Mouse (Mus musculus) left cerebral cortex, adult 2 months (tissue): ENCODE results near the gene Calhm2. TPM values are rescaled to one million over a fixed set of nuclear protein-coding genes. Genes with fewer than 3 reads are reported as not detected.
A peak's percentile ranks its signal among the peaks of the same experiment; 100 is the strongest.

Experiments used
- DNase-seq, 2 experiments: peaks; one replicate each; pipeline ENCODE4 v3.0.0; 2021 to 2022; ENCODE audit warnings: low spot score in 2 of 2, mixed read lengths in 1 of 2; ENCODE audit errors: extremely low spot score in 1 of 2
- H3K27ac ChIP-seq: fragments of 200-600 bp; 2 replicates; pipeline ENCODE4 v1.8.1; 2022
- H3K4me3 ChIP-seq: fragments of 200-600 bp; 2 replicates; pipeline ENCODE4 v1.8.1; 2022
- CTCF ChIP-seq: fragments of 200-600 bp; IDR thresholded peaks from 2 replicates; pipeline ENCODE4 v1.8.1; 2022; ENCODE audit warnings: antibody characterized with exemption, mild to moderate bottlenecking, moderate library complexity
- intact Hi-C: fragments of 180-260 bp; cut with DNase I; formaldehyde crosslinking; loops from one replicate; pipeline ENCODE4 v1.15.1; 2025
- long read RNA-seq, 2 experiments: library from polyadenylated mRNA; stranded (forward); transcript quantifications; one replicate each; pipeline ENCODE4 v2.0.0; 2021; ENCODE audit warnings: borderline mapping rate in 2 of 2
- total RNA-seq, 2 experiments: library from RNA; stranded (reverse); gene quantifications; 2 replicates each; pipeline ENCODE4 v1.2.3; 2021

Gene Calhm2
- 1 to 10 TPM; 8.1 to 8.2 TPM for total RNA-seq
- long read RNA-seq, experiment 1, partial matches to known transcripts = 0 of 2 reads
- long read RNA-seq, experiment 1, other reads (novel, unspliced or antisense) = 2 of 2 reads
- long read RNA-seq, experiment 2, partial matches to known transcripts = 0 of 2 reads
- long read RNA-seq, experiment 2, other reads (novel, unspliced or antisense) = 0 of 2 reads

DNA sequence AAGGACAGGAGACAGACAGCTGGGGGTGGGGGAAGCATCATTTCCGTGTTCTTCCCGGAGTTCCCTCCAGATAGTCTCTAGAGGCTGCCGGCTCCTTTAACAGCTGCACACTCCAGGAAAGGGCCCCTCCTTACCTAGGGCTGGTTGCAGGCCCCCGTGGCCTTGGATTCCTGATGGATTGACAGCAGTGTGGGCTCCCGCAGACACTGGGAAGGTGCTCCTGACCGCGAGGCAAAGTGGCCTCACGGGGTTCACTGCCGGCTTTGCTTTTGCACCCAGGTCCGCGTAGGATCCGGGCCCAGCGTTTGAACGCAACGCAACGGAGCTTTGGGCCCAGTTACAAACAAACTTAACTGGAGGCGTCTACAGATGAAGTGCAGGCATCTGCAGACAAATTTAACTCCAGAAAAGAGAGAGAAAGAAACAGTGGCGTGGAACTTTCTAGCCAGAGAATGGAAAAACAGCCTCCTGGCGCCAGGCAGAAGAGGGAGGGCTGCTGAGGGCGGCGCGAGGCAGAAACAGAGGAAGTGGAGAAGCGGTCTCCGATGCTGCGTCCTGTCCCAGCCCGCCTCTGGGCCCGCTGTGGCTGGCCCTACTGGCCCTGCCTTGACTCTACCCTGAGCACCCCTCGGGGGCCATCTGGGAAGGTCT lies at the start of gene Calhm2:
Calhm2 (minus strand) TSS at position 524 of the 651 bp plus-strand sequence.
- intact Hi-C loops = loop anchor here (1.0 to 2.0 kb wide), 2 partner anchors 23 to 31 kb away; no protein-coding TSS in a partner anchor
- Histone ChIP-seq H3K27ac (peak within 1 kb of the TSS; percentile 86), H3K4me3 (peak within 1 kb of the TSS; percentile 64)
- peak; percentile 39 to 69 for DNase-seq
- TF ChIP-seq CTCF = no peak

- TF ChIP-seq CTCF = no peak
- Histone ChIP-seq H3K27ac (0 out of 2 replicates have a peak overlapping the region, but pooled peaks have one; percentile 28), H3K4me3 (no peak overlapping the region)
- DNase-seq = peak; percentile 32 to 48
- intact Hi-C loops = no loop called here
Observed at GRCm38 (mm10) chr19:47186514-47187275, 48.6 kb upstream of the Calhm2 start.

DNA sequence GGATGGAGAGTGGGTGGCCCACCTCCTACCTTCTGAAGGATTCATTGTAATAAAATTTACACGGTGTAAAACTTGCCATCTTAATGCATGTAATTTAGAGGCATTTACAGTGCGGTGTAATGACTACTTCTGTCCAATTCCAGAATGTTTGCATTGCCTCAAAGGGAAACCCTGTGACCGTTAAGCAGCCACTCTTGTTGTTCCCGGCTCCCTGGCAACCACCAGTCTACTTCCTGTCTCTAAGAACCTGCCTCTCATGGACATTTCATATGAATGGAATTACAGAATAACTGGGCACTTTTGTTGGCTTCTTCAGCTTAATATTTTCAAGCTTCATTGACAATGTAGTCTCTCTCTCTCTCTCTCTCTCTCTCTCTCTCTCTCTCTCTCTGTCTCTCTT lies 46.6 kb upstream of the Calhm2 start:
- no peak for DNase-seq
- no peak overlapping the region for H3K27ac ChIP-seq
- TF ChIP-seq CTCF = no peak
- intact Hi-C loops = no loop called here
- no peak overlapping the region for H3K4me3 ChIP-seq

DNA sequence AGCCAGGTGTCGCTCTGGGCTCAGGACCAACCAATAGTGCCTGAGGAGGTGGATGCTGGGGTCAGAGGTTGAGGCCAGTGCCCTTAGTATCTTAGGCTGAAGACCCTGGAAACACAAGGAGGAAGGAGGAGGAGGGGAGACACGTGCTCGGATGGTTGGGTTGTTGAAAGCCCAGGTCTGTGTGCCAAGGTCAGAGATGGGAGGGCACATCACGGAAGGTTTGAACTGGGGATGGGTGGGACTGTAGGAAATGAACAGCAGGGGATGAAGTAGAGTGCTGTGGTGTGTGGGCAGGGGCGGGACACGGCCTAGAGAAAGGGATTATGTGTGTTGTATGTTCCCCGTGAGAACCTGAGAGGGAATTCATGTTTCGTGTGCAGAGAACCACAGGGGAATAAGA lies 46.1 kb upstream of the Calhm2 start:
- DNase-seq = no peak
- intact Hi-C loops = no loop called here
- no peak overlapping the region for H3K27ac ChIP-seq
- no peak overlapping the region for H3K4me3 ChIP-seq
- no peak for TF ChIP-seq CTCF

GRCm38 (mm10) chr19:47180011-47180410 lies 41.9 kb upstream of the Calhm2 start:
- no peak for TF ChIP-seq CTCF
- peak overlapping the region; percentile 62 for H3K4me3 ChIP-seq
- intact Hi-C loops = no loop called here
- H3K27ac ChIP-seq = peak overlapping the region; percentile 85; the same call in 1 of the 2 replicates
- DNase-seq = no peak

DNA sequence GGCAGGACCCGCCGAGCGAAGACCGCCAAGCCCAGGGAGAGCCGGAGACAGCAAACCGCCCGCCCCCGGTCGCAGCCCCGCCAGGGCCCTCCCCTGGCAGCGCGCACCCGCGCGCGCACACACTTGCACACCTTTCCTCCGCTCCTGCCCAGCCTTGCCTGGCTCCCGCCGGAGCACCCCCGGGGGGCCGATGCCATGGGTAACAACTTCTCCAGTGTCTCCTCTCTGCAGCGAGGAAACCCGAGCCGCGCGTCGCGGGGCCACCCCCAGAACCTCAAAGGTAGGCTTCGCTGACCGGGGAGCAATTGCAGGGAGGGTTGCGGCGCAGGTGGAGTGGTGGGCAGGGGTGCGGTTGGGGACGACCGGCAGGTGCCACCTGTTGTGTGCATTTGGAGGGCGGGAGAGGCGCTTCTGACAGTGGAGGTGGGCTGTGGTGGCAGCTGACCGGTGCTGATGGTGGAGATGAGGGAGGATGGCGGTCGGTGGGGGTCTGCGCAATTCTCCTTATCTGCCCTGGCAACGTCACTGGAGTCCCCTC lies 41.2 kb upstream of the Calhm2 start:
- TF ChIP-seq CTCF = no peak
- intact Hi-C loops = loop anchor here (2.0 to 5.0 kb wide), 2 partner anchors 43 to 81 kb away; no protein-coding TSS in a partner anchor
- Histone ChIP-seq H3K27ac (peak overlapping the region; percentile 85), H3K4me3 (peak overlapping the region; percentile 62)
- DNase-seq = peak; percentile 59 to 66

- peak within 1 kb of the TSS; percentile 62 for H3K4me3 ChIP-seq
- peak; percentile 65 to 67 for DNase-seq
- intact Hi-C loops = loop anchor here (2.0 to 5.0 kb wide), 2 partner anchors 44 to 82 kb away; no protein-coding TSS in a partner anchor
- TF ChIP-seq CTCF = no peak
- peak within 1 kb of the TSS; percentile 86 for H3K27ac ChIP-seq
Observed at GRCm38 (mm10) chr19:47178431-47179271, 40.6 kb upstream of the Calhm2 start, which contains the start of gene Neurl1a. Neurl1a (plus strand) TSS chr19:47178820.

DNA sequence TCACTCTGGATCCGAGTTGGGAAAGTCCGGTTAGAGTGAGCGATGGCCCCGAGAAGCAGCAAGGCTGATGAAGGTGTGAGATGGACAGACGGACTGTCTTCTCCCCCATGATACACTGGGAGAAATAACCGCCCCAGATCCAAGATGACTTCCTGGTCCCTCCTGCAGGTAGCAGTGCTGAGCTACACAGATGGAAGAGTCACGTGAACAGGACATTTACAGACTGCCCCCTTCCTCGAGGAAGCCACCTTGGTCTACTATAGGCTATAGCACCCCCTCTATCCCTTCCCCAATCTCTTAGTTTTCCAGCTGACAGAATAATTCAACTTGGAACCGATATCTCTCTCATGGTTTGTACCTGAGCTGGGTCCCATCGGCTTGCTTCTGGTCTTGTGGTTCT lies 39.9 kb upstream of the Calhm2 start:
- intact Hi-C loops = loop anchor here (2.0 to 5.0 kb wide), 2 partner anchors 44 to 83 kb away; no protein-coding TSS in a partner anchor
- Histone ChIP-seq H3K27ac (peak overlapping the region; percentile 86), H3K4me3 (peak overlapping the region; percentile 62)
- peak; percentile 55 for TF ChIP-seq CTCF
- DNase-seq = peak in 1 of 2 experiments; percentile 37

- DNase-seq = no peak
- TF ChIP-seq CTCF = no peak
- no peak overlapping the region; the same call in 1 of the 2 replicates for H3K27ac ChIP-seq
- intact Hi-C loops = loop anchor here (5.0 kb wide), 1 partner anchor 45 kb away; no protein-coding TSS in a partner anchor
- H3K4me3 ChIP-seq = no peak overlapping the region
Observed at GRCm38 (mm10) chr19:47176916-47177505, 38.9 kb upstream of the Calhm2 start.

DNA sequence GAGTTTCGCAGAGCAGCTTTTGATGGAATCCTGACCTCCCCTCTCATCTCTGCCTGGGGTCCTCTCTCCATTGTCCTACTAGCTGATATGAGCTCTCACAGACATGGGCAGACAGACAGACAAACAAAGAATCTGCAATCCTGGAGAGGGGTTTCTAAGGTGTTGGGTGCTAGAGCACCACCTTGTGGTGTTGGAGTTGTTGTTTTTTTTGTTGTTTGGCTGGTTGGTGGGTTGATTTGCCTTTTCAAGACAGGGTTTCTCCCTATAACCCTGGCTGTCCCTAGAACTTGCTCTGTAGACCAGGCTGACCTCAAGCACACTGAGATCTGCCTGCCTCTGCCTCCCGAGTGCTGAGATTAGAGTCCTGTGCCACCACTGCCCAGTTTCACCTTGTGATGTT lies 37.4 kb upstream of the Calhm2 start:
- DNase-seq = no peak
- peak; percentile 19; the same call in 1 of the 2 replicates for TF ChIP-seq CTCF
- intact Hi-C loops = loop anchor here (2.0 to 5.0 kb wide), 2 partner anchors 47 to 163 kb away; no protein-coding TSS in a partner anchor
- H3K4me3 ChIP-seq = no peak overlapping the region
- no peak overlapping the region for H3K27ac ChIP-seq
